Mouse (Mus musculus): ENCODE data around the gene Pld5. TPM values are rescaled to one million over a fixed set of nuclear protein-coding genes. Genes with fewer than 3 reads are reported as not detected.
A peak's percentile ranks its signal among the peaks of the same experiment; 100 is the strongest.

Pld5 gene
- total RNA-seq, 2 experiments from 2014 or later, result 1.7 TPM

- DNase-seq (ENCODE audit: low spot score in 2 of 2), result no peak
- Histone ChIP-seq H3K27ac (no peak overlapping the region), H3K4me3 (peak overlapping the region; percentile 29)
- TF ChIP-seq CTCF (conservative IDR thresholded peaks at IDR 0.05), result no peak
Measured at GRCm38 (mm10) chr1:176212922-176213644, 62.0 kb downstream of the Pld5 start.

- no peak for DNase-seq (ENCODE audit: low spot score in 2 of 2)
- TF ChIP-seq CTCF (conservative IDR thresholded peaks at IDR 0.05), result no peak
- no peak overlapping the region for H3K4me3 ChIP-seq
- no peak overlapping the region for H3K27ac ChIP-seq
Measured at GRCm38 (mm10) chr1:176210803-176211202, 64.3 kb downstream of the Pld5 start.

GRCm38 (mm10) chr1:176208014-176208413 is 67.1 kb downstream of the Pld5 start:
- Histone ChIP-seq H3K27ac (no peak overlapping the region), H3K4me3 (no peak overlapping the region)
- no peak for TF ChIP-seq CTCF (conservative IDR thresholded peaks at IDR 0.05)
- DNase-seq (ENCODE audit: low spot score in 2 of 2), result no peak

- no peak overlapping the region for H3K27ac ChIP-seq
- no peak overlapping the region for H3K4me3 ChIP-seq
- no peak for DNase-seq (ENCODE audit: low spot score in 2 of 2)
- no peak for TF ChIP-seq CTCF (conservative IDR thresholded peaks at IDR 0.05)
Measured at GRCm38 (mm10) chr1:176202360-176202759, 72.8 kb downstream of the Pld5 start.

GRCm38 (mm10) chr1:176197036-176197766 is 77.9 kb downstream of the Pld5 start:
- TF ChIP-seq CTCF (conservative IDR thresholded peaks at IDR 0.05), result no peak
- Histone ChIP-seq H3K27ac (no peak overlapping the region), H3K4me3 (no peak overlapping the region)
- no peak for DNase-seq (ENCODE audit: low spot score in 2 of 2)

- Histone ChIP-seq H3K27ac (no peak overlapping the region), H3K4me3 (no peak overlapping the region)
- no peak for TF ChIP-seq CTCF (conservative IDR thresholded peaks at IDR 0.05)
- no peak for DNase-seq (ENCODE audit: low spot score in 2 of 2)
Measured at GRCm38 (mm10) chr1:176196341-176196740, 78.8 kb downstream of the Pld5 start.

- DNase-seq (ENCODE audit: low spot score in 2 of 2), result no peak
- H3K4me3 ChIP-seq, result no peak overlapping the region
- no peak for TF ChIP-seq CTCF (conservative IDR thresholded peaks at IDR 0.05)
- no peak overlapping the region for H3K27ac ChIP-seq
Measured at GRCm38 (mm10) chr1:176194727-176195126, 80.4 kb downstream of the Pld5 start.

- no peak for TF ChIP-seq CTCF (conservative IDR thresholded peaks at IDR 0.05)
- Histone ChIP-seq H3K27ac (no peak overlapping the region), H3K4me3 (no peak overlapping the region)
- DNase-seq (ENCODE audit: low spot score in 2 of 2), result no peak
Measured at GRCm38 (mm10) chr1:176183991-176184390, 91.1 kb downstream of the Pld5 start.

- H3K4me3 ChIP-seq, result no peak overlapping the region
- TF ChIP-seq CTCF (conservative IDR thresholded peaks at IDR 0.05), result no peak
- no peak overlapping the region for H3K27ac ChIP-seq
- DNase-seq (ENCODE audit: low spot score in 2 of 2), result no peak
Measured at GRCm38 (mm10) chr1:176174971-176175370, 100.1 kb downstream of the Pld5 start.

- H3K27ac ChIP-seq, result no peak overlapping the region
- no peak overlapping the region for H3K4me3 ChIP-seq
- no peak for DNase-seq (ENCODE audit: low spot score in 2 of 2)
- no peak for TF ChIP-seq CTCF (conservative IDR thresholded peaks at IDR 0.05)
Measured at GRCm38 (mm10) chr1:176167784-176168183, 107.3 kb downstream of the Pld5 start.

GRCm38 (mm10) chr1:176167114-176167513 is 108.0 kb downstream of the Pld5 start:
- Histone ChIP-seq H3K4me3 (no peak overlapping the region), H3K27ac (no peak overlapping the region)
- DNase-seq (ENCODE audit: low spot score in 2 of 2), result no peak
- TF ChIP-seq CTCF (conservative IDR thresholded peaks at IDR 0.05), result no peak

- Histone ChIP-seq H3K27ac (no peak overlapping the region), H3K4me3 (no peak overlapping the region)
- no peak for DNase-seq (ENCODE audit: low spot score in 2 of 2)
- TF ChIP-seq CTCF (conservative IDR thresholded peaks at IDR 0.05), result no peak
Measured at GRCm38 (mm10) chr1:176145306-176145705, 129.8 kb downstream of the Pld5 start.

GRCm38 (mm10) chr1:176134379-176134778 is 140.7 kb downstream of the Pld5 start:
- no peak for TF ChIP-seq CTCF (conservative IDR thresholded peaks at IDR 0.05)
- DNase-seq (ENCODE audit: low spot score in 2 of 2), result no peak
- H3K27ac ChIP-seq, result no peak overlapping the region
- H3K4me3 ChIP-seq, result no peak overlapping the region

GRCm38 (mm10) chr1:176125771-176126170 is 149.3 kb downstream of the Pld5 start:
- DNase-seq (ENCODE audit: low spot score in 2 of 2), result no peak
- TF ChIP-seq CTCF (conservative IDR thresholded peaks at IDR 0.05), result no peak
- Histone ChIP-seq H3K4me3 (no peak overlapping the region), H3K27ac (no peak overlapping the region)

Measured in layer of hippocampus, adult 2 months (tissue).